Mouse (Mus musculus) hematopoietic stem cell, adult 5-6 weeks (primary cell): ENCODE data around the gene Serpine2. TPM values are rescaled to one million over a fixed set of nuclear protein-coding genes. Genes with fewer than 3 reads are reported as not detected.

Experiments used
- ATAC-seq, 2 experiments: fragments of 125-278 bp in 1 of 2; replicated peaks in 1 of 2; 2 replicates each; pipeline ENCODE4 v1.8.0; 2016 to 2017; ENCODE audit warnings: inconsistent platforms in 2 of 2, mild to moderate bottlenecking in 2 of 2, moderate number of reproducible peaks in 2 of 2, low read depth in 1 of 2, moderate TSS enrichment in 1 of 2; ENCODE audit not compliant: low FRiP score in 2 of 2, poor library complexity in 2 of 2, severe bottlenecking in 2 of 2, insufficient read depth in 1 of 2, low TSS enrichment in 1 of 2
- total RNA-seq: library from RNA; stranded (forward); fragments of 172-1452, 232-1000 nt; gene quantifications from 2 replicates; pipeline ENCODE4 v1.2.3, GENCODE M21; 2017

Gene Serpine2
- total RNA-seq, 1 experiment from 2014 or later, result 8.3 TPM

DNA sequence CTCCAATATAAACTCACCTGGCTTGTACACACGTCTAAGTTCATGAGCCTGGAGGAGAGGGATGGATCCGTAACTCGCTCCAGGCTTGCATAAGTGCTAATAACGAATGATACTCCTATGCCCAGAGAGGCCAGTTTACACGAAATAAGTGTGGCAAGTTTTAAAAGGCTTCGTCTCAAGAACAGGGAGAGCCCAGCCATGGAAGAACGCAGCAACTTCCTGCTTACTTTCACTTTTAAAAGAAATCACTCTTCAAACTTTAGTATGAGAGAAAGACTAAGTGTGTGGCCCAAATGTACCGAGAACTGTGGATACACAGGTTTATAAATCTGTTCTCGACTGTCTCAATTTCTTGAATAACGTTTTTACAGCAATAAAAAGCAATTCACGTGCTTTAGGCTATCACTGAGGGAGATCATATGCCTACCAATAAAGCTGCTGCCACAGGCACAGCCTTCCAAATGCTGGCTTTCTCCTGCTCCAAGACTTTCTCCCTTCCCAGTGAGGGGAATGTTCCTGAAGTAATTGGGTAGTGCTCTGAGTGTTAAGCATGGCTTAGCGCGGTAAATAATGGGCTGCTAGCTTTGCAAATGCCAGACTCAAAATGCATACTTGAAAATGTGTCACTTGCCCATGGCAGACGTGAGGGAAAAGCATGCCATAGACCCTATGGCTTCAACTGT, 36.9 kb downstream of the Serpine2 start:
- ATAC-seq, result 0 out of 4 replicates have a peak, but pooled peaks of 1 of the 2 experiments have one; percentile 12

DNA sequence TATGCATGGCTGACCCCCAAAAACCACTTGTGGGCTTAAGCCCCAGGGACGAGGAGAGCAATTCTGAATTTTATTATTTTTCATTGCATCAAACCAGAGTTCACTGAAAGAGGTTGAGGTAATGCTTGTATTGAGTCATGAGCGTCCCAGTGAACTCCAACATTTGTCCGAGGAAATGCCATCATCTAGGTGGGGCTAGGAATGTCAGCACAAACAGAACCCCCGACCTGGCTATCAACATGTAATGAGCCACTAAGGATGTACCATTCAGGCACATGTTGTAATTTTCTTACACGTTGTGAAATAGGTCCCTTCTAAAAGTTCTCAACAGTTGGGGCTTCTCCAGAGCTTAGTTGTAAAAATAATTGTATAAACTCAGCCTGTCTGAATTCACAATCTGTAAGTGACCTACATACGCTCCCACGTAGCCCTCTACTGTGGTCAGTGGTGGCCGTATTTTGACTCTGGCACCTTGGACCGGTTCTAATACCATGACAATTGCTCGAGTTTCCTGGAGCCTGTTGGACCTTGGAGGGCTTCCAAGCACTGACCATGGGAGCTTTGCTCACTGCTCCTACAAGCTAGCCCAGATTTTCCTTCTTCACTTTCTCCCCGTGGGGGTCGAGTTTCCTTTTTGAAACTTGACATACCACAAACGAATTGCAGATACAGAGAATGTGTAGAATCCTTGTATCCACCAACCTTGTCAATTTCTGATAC, 38.0 kb downstream of the Serpine2 start:
- ATAC-seq, result no peak

DNA sequence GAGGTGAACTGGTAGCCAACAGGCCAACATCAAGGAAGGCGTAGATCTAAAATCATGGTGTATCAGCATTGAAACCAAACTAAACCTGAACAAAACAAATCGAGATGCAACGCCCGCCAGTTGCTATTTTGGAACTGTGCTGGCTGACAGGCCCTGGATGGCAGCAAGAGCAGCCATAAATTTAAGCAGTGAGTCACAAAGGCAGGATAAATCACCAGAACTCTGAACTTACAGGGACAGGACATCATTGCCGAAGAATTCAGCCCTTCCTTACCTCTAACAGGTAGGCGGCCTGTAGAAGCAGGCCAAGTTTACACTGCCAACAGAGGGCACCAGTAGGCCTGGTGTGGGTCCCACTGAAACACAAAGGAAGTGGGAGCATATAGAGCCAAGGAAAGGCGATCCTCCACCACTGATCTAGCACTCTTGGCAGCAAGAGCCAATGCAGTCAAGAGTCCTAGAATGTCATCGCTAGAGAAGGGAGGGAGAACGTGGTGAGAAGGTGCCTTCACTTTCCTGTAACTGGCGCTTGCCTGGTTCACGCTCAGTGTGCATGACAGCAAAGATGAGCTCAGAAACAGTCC, 41.6 kb downstream of the Serpine2 start:
- ATAC-seq, result no peak

DNA sequence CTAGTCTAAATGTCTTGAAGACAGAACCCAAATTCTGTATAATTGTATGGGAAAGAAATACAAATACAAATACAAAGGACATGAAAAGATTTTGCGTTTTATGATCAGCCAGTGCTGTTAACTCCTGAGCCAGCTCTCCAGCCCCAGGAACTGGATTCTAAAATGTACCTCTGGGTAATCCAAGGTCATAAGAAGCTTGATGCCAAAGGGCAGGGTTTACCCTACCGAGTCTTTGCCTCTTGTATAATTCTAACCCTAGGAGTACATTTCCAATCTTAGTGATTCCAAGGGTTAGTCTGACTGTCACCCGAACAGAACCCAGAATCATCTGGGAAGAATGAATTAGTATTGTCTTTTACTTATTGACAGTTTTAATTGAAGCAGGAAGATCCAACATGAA, 45.5 kb downstream of the Serpine2 start:
- ATAC-seq, result no peak

DNA sequence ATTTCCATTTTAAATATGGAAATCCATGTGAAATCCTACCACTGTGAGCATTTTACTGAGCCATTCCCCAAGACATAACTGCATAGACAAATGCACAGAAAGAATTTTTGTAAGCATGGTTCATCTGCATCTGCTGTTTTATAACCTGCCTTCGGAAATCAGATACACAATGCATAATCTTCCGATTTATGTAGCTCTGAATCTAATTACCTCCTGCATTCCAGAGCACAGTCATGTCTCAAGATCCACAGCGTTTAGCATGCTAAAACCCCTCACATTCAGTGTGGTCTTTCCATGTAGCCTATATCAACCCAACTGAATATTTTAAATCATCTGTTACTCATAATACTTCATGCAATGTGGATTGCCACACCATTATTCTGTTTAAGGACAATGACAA, 51.5 kb downstream of the Serpine2 start:
- ATAC-seq, result no peak

DNA sequence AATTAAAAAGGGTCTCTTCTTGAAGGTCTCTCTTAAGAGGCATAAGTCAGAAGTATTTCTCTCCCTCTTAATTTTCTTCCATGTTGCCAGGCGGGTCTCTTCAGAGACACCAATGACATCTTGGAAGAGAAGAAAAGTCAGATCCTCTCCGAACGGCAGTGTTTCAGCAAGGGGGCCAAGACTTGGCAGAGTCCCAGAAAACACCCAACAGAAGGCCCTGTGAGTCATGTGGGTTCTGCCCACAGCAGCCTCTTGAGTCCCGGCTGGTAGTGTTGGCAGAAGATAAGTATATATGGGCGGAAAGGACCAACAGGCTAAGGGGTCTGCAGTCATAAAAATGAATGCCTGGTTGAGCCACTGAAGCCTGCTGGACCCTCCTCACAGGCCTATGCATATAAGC, 54.1 kb downstream of the Serpine2 start:
- peak; percentile 62 to 65 for ATAC-seq

DNA sequence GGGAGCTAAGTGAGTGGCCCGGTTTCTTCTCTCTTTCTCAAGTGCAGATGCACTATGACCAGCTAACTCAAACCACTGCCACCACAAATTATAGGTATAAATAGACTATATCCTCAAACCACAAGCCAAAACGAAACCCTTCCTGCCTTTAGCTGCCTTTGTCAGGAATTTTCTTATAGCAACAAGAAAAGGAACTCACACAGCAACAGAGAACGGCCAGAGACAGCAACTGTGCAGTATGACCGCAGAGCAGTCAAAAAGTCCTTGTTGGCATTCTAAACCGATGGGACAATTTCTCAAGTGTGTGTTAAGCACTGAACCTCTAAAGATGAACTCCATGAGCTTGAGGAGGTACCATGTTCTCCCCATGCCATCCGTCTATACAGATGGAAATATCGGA, 57.4 kb downstream of the Serpine2 start:
- ATAC-seq, result peak; percentile 50

DNA sequence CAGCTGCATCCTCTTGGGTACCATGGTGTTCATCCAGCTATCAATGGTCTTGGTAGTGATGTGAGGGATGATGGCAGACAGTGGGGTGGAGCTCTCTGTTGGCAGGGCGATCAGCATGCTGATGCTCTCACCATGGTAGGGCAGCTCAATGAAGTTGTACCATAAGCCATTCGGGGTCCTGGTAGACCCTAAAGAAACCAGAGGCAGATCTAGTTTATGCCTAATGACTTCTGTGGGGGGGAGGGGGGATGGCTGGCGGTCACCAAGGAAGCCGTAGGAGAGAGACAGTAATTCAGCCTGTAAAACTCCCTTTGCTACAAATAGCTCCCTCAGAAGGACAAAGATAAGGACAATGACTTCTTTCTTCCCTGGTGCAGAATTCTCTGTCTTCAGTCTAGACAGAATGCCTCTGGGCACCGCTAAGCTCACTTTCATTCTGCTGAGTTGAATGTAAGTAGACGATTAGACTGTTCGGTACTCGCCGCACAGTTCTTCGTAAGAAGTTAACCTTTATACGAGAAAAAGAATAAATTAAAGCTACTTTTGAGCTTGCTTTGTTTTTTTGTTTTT, 58.0 kb downstream of the Serpine2 start:
- ATAC-seq, result no peak

DNA sequence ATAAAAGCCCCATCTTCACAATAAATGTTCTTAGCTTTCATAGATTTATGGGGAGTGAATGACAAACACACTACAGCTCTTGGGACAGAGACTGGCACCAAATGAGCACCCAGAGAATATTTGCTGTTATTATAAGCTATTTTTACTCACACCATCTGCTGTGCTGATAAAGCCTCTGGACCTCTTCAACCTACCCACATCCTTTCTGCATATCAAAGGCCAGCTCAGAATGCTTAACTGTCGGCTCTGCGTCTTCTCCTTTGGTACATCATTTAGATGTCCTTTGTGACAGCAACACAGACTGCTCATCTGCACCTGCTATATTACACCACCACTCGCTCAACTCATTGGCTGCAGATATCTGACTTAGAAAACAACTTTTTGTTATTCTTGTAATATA, 63.9 kb downstream of the Serpine2 start:
- no peak for ATAC-seq

DNA sequence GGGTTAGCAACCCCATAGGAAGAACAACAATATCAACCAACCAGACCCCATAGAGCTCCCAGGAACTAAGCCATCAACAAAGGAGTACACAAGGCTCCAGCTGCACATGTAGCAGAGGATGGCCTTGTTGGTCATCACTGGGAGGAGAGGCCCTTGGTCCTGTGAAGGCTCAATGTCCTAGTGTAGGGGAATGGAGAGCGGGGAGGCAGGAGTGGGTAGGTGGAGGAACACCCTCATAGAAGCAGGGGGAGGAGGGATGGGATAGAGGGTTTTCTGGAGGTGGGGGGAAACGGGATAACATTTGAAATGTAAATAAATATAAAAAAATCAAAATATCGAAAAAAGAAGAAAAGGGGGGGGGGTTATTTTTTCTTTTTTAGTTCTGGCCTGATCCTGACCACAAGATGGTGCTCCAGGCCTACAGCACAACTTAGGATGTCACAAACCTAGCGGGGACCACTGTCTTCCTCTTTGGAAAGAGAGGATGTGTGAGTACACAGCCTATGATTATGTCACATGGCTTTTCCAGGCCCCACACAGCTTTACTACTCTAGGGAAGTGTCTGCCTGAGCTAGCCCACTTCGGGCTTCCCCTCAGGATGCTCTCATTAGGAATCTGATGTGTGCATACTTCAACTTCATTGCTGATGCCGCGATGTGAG, 74.6 kb downstream of the Serpine2 start:
- peak; percentile 75 to 89 for ATAC-seq

DNA sequence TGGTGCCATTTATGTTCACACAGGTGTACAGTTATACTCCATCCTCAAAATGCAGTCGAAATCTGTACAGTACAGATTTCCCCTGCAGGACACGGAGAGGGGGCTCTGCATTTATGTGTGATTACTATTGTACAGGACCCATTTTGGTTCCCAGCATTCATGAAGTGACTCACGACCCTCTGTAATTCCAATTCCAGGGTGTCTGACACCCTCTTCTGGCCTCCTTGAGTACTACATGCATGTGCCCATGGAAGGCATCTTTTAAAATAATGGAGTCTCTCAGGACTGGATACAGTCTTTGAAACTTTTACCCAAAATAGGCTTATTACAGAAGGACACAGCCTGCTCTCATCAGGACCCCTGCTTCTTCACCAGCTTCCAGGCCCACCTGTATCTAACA, 78.5 kb downstream of the Serpine2 start:
- no peak for ATAC-seq

DNA sequence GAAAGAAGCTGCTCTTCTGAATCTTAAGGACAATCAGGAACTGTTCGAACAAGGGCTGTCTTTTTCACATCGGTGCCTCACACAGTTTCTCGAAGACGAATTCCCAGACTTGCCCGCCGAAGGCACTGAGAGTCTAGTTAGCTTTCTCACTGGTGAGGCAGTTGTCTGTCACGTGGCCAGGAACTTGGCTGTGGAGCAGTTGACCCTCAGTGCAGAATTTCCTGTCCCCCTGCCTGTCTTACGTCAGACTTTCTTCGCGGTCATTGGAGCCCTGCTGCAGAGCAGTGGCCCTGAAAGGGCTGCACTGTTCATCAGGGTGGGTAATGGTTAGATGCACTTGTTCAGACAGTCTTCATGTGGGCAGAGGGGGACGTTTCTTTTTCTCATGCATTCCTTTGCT, 83.0 kb downstream of the Serpine2 start:
- ATAC-seq, result no peak

DNA sequence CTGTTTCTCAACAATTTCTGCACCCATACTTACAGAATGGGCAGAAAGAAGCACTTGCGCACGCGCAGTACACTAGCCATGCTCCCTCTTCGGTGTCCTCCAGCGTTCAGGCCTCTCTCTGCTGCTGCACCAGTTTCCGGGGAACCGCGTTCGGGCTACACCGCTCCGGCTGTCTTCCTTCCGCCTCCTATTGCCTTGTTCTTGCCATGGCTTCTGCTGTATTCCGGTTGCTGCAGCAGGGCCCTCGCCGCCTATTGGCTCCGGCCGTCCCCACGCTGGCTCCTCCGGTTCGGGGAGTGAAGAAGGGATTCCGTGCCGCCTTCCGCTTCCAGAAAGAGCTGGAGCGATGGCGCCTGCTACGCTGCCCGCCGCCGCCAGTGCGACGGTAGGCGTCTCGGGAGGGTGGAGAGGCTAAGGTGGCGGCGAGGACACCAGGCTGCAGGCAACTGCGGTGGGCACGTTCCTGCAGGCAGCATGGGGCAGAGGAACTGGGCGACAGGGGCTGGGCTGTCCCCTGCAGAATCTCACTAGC, 85.0 kb downstream of the Serpine2 start, which contains the start of the genes Mrpl44 and Wdfy1:
Gene Mrpl44, plus strand, starts transcription at position 92 of the 532 bp plus-strand sequence.
Gene Wdfy1, minus strand, starts transcription at position 217 of the 532 bp plus-strand sequence.
- ATAC-seq, result peak; percentile 99 to 100

DNA sequence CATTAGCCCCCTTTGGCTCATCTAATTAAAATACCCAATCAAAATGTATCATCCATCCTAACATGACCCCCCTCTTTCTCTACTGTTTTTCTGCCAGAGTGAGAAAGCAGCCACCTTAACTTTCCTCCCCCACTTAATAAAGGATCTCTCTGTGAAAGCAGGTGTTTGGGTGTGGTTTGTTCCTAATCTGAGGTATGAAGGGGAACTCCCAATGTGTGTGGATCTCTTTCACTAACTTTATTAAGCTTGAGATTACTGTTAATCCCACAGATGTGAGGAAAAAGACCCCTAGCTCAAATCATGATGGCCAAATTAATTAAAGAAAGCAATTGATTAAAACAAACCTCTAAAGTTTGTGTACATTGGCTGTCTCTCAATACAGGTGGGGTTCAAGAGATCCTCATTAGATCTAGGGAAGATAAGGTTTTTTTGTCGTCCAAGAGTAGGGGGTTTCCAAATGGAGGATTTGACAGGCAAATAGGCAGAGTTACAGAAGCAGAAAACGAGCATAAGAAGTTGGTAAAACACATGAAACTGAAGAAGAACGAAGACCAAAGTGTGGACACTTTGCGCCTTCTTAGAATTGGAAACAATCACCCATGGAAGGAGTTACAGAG, 86.7 kb downstream of the Serpine2 start:
- ATAC-seq, result no peak

DNA sequence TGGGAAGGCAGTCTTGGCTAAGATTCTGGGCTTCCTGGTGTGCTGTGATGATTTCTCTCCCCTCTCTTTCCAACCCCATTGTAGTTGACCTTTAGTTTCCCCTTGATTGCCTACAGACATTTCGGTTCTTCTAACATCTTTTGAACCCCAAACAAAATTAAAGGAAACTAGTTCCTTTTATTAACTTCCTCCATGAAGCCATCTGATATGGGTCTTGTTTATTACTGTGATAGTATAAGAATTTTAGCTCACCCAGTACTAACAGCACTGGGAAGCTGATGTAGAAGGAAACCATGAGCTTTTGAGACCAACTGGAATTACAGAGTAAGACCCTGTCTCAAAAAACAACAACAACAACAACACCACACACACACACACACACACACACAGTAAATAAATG, 92.7 kb downstream of the Serpine2 start:
- no peak for ATAC-seq

DNA sequence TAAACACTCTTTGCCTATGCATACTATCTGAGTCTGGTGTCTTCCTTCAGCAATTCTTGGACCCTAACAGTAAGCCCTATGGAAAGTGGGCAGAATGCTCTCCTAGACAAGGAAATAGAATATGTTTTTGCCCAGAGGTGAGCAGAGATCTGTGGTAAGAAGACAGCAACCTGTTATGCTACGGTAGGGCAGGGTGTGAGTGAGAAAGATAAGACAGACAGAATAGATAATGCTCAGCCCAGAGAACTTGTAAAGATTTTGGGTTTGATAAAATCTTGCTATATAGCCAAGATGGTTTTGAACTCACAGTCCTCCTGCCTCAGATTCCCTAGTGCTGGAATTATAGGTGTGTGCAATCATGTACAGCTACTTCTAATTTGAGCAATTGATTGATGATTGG, 96.5 kb downstream of the Serpine2 start:
- no peak for ATAC-seq

DNA sequence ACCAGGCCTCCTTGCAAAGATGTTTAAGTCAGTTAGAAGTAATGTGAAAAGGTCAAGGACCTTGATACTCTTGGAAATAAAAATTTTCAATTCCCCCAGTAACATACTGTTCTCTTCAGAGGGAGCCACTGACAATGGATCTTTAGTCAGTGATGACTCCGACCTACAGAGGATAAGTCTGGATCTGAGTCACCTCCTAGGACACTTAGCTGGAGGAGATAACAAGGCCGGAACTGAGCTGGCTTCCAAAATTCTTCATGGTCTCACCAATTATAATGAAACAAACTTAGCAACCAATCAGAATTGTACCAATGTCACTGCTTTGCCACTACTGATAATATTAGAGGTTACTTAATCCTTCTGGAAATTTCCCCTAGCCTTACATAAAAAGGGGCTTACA, 96.9 kb downstream of the Serpine2 start:
- ATAC-seq, result no peak
